In the genomic region with DNA sequence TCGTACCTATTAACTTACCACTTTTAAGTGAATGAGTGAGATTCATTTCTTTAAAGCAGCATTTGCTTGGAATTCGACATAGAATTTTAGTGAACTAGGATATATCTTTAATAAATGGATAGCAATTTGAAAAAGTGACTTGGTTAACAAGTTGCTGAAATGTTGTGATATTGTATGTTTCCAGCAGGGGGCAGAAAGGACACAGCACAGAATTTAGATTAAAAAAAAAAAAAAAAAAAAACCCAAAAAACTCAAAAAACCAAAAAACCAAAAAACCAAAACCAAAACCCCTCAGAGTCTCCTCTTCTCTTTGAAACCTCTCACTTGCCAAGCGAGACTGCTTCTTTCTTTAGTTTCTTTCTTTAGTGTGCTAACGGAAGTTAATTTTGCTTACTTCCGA, we compare ENCODE assay signal across 10 mouse cellular contexts. TPM values are rescaled to one million over a fixed set of nuclear protein-coding genes. Genes with fewer than 3 reads are reported as not detected.
DNase-seq lines count a peak whose midpoint lies in the region; ATAC-seq and TF ChIP-seq lines count a peak whose summit lies in the region.
"Had no signal": no experiment of that assay in that cellular context is flagged by ENCODE, and none has a peak within 500 bp of the region (broad histone marks: within the 10 kb centered on the region; RNA-seq: fewer than 3 reads in every experiment).

No protein-coding gene starts in this region.

- peak; percentile 81 for TF ChIP-seq CTCF in heart, adult 2 months (IDR thresholded peaks at IDR 0.05)

- TF ChIP-seq POLR2A in heart, adult 2 months (IDR thresholded peaks at IDR 0.05; ENCODE audit: insufficient read depth, low read depth, low read length): no peak

- 67% methylated on average over 5 of the region's 5 CpGs for WGBS in heart, adult 2 months
- 79% methylated on average over 5 of the region's 5 CpGs for WGBS in midbrain, embryonic 14.5 days
- WGBS in midbrain, embryonic 13.5 days: 79% methylated on average over 5 of the region's 5 CpGs

- no peaks in the 10 kb centered on the region for H3K79me2 ChIP-seq in heart, adult 2 months (replicated peaks; ENCODE audit: control insufficient read depth, insufficient read depth, low read length)

- ATAC-seq in midbrain, embryonic 14.5 days (ENCODE audit: low FRiP score, low TSS enrichment): no peak
- ATAC-seq in midbrain, embryonic 13.5 days: no peak
- ATAC-seq in monocyte, adult 5-6 weeks (replicated peaks; ENCODE audit: insufficient number of reproducible peaks, low FRiP score, low TSS enrichment, poor library complexity, severe bottlenecking): no peak

- intact Hi-C loops in heart, adult 2 months (cut with DNase I): loop anchor here (2.0 to 10.0 kb wide), 2 partner anchors 171 to 259 kb away; no protein-coding TSS in a partner anchor

- H3K4me1 ChIP-seq in heart, adult 2 months (ENCODE audit: control insufficient read depth, insufficient read depth, low read length): no peaks in the 10 kb centered on the region
- no peaks in the 10 kb centered on the region for H3K4me1 ChIP-seq in midbrain, embryonic 14.5 days (ENCODE audit: control insufficient read depth, insufficient read depth, low read length)
- H3K4me1 ChIP-seq in midbrain, embryonic 13.5 days (replicated peaks): no peaks in the 10 kb centered on the region
- H3K4me1 ChIP-seq: neural tube, embryonic 12.5 days had no signal

- H3K4me2 ChIP-seq in midbrain, embryonic 14.5 days (ENCODE audit: low read length): no peak overlapping the region
- H3K4me2 ChIP-seq in midbrain, embryonic 13.5 days (replicated peaks): no peak overlapping the region
- H3K4me2 ChIP-seq: neural tube, embryonic 12.5 days had no signal

- H3K36me3 ChIP-seq in heart, adult 2 months (ENCODE audit: control insufficient read depth, insufficient read depth, low read length): no peaks in the 10 kb centered on the region; the same call in 1 of the 2 replicates
- peaks cover 5% of the 10 kb centered on the region for H3K36me3 ChIP-seq in midbrain, embryonic 14.5 days (ENCODE audit: control insufficient read depth, insufficient read depth, low read length)
- H3K36me3 ChIP-seq in midbrain, embryonic 13.5 days: peaks cover 16% of the 10 kb centered on the region

- no peaks in the 10 kb centered on the region for H3K27me3 ChIP-seq in heart, adult 2 months (ENCODE audit: control insufficient read depth, insufficient read depth, low read length)
- no peaks in the 10 kb centered on the region for H3K27me3 ChIP-seq in midbrain, embryonic 14.5 days (ENCODE audit: control insufficient read depth, insufficient read depth, low read length)
- no peaks in the 10 kb centered on the region for H3K27me3 ChIP-seq in midbrain, embryonic 13.5 days
- H3K27me3 ChIP-seq: neural tube, embryonic 12.5 days had no signal

- H3K9me3 ChIP-seq in midbrain, embryonic 14.5 days (ENCODE audit: control insufficient read depth, low read length): no peaks in the 10 kb centered on the region
- H3K9me3 ChIP-seq in midbrain, embryonic 13.5 days: no peaks in the 10 kb centered on the region
- H3K9me3 ChIP-seq: neural tube, embryonic 12.5 days had no signal

- no peak overlapping the region for H3K27ac ChIP-seq in heart, adult 2 months
- no peak overlapping the region for H3K27ac ChIP-seq in midbrain, embryonic 14.5 days (replicated peaks; ENCODE audit: low read depth, low read length)
- H3K27ac ChIP-seq in midbrain, embryonic 13.5 days: no peak overlapping the region
- H3K27ac ChIP-seq: neural tube, embryonic 12.5 days had no signal

- H3K9ac ChIP-seq in heart, adult 2 months (ENCODE audit: low read depth, low read length): no peak overlapping the region
- H3K9ac ChIP-seq in midbrain, embryonic 14.5 days (replicated peaks; ENCODE audit: low read length): no peak overlapping the region
- H3K9ac ChIP-seq in midbrain, embryonic 13.5 days (replicated peaks): no peak overlapping the region
- H3K9ac ChIP-seq: neural tube, embryonic 12.5 days had no signal

- TF ChIP-seq EP300 in heart, adult 2 months (IDR thresholded peaks at IDR 0.05; ENCODE audit: insufficient read depth, low read depth, low read length): no peak

- H3K4me3 ChIP-seq in heart, adult 2 months: no peak overlapping the region
- no peak overlapping the region for H3K4me3 ChIP-seq in midbrain, embryonic 14.5 days (replicated peaks; ENCODE audit: low read depth, low read length)
- no peak overlapping the region for H3K4me3 ChIP-seq in midbrain, embryonic 13.5 days (replicated peaks)
- H3K4me3 ChIP-seq: neural tube, embryonic 12.5 days had no signal

- no peak for DNase-seq in heart, adult 2 months
- DNase-seq in heart, adult 11 months: no peak
- DNase-seq in midbrain, embryonic 14.5 days: peak; percentile 84
- DNase-seq in embryo, embryonic 10 days (ENCODE audit: low spot score): peak; percentile 70
- peak; percentile 27 for DNase-seq in skeletal muscle tissue, adult 2 months (ENCODE audit: low read depth, low spot score)
- no peak for DNase-seq in testis, postnatal 14 days (ENCODE audit: low spot score)
- DNase-seq: gastrocnemius, postnatal 25 days had no signal

RNA-seq across cellular contexts. Expression of gene Nol11, which starts 24.6 kb away (rescaled TPM):
- 10 to 100 TPM; 18.3 to 18.6 TPM for total RNA-seq in heart, adult 2 months (2021)
- 8.2 and 13.9 TPM in 2 replicates for polyA plus RNA-seq in heart, adult 2 months (2012; rRNA removed)
- polyA plus RNA-seq in midbrain, embryonic 14.5 days (2014; fragmentation: Nextera tagmentation; extraction: Ambion mirVana): 43.3 and 57.7 TPM in 2 replicates
- polyA plus RNA-seq in midbrain, embryonic 13.5 days (2015; fragmentation: Nextera tagmentation; extraction: Ambion mirVana): 60.2 and 61.8 TPM in 2 replicates
- total RNA-seq in monocyte, adult 5-6 weeks (2017): 25.2 to 32.3 TPM (median 26.5 TPM) in 3 replicates

Comparison
In these comparisons a context has a peak if more than half of its experiments do, and no peak if none do; other contexts are left out.
1. DNase-seq: peak in midbrain, embryonic 14.5 days (single experiment), embryo, embryonic 10 days (single experiment) and skeletal muscle tissue, adult 2 months (single experiment); none in heart, adult 2 months (0 of 2), heart, adult 11 months (single experiment) and testis, postnatal 14 days (single experiment).